Mouse (Mus musculus) kidney, embryonic 16.5 days (tissue): ENCODE data around the gene Cd79a. TPM values are rescaled to one million over a fixed set of nuclear protein-coding genes. Genes with fewer than 3 reads are reported as not detected.

Source experiments
- ATAC-seq: fragments of 200-750 bp; cut with Nextera tagmentation; 2 replicates; pipeline ENCODE4 v1.8.0; 2017; ENCODE audit warnings: moderate TSS enrichment; ENCODE audit not compliant: low FRiP score, low TSS enrichment
- H3K27ac ChIP-seq: fragments of 300-500 bp; sonication (generic); 2 replicates; pipeline ENCODE4 v1.5.1; 2014; ENCODE audit warnings: low read length
- H3K27me3 ChIP-seq: fragments of 300-500 bp; sonication (generic); 2 replicates; pipeline ENCODE4 v1.6.1; 2014; ENCODE audit warnings: low read length, control low read depth, mixed read lengths; ENCODE audit not compliant: insufficient read depth
- H3K36me3 ChIP-seq: fragments of 300-500 bp; sonication (generic); 2 replicates; pipeline ENCODE4 v1.6.1; 2014; ENCODE audit warnings: low read length, control low read depth, mixed read lengths; ENCODE audit not compliant: insufficient read depth
- H3K4me1 ChIP-seq: fragments of 300-500 bp; sonication (generic); 2 replicates; pipeline ENCODE4 v1.6.1; 2014; ENCODE audit warnings: low read length, control low read depth, mixed read lengths; ENCODE audit not compliant: insufficient read depth
- H3K4me2 ChIP-seq: fragments of 300-500 bp; sonication (generic); replicated peaks from 2 replicates; pipeline ENCODE4 v1.6.1; 2014; ENCODE audit warnings: low read depth, low read length
- H3K4me3 ChIP-seq: fragments of 300-500 bp; sonication (generic); 2 replicates; pipeline ENCODE4 v1.5.1; 2014; ENCODE audit warnings: mild to moderate bottlenecking, low read length
- H3K9ac ChIP-seq: fragments of 300-500 bp; sonication (generic); replicated peaks from 2 replicates; pipeline ENCODE4 v1.6.1; 2014; ENCODE audit warnings: low read length
- H3K9me3 ChIP-seq: fragments of 300-500 bp; sonication (generic); 2 replicates; pipeline ENCODE4 v1.6.1; 2016; ENCODE audit warnings: low read length, control low read depth
- WGBS: fragments of 180-500 bp; shearing (Covaris S2); extraction: QIAGEN DNeasy Blood & Tissue Kit; methylation state at CpG from one replicate; pipeline ENCODE4 v1.1.7; 2014; 5-methylcytosine and 5-hydroxymethylcytosine counted together
- polyA plus RNA-seq: library from polyadenylated mRNA; unstranded; fragments of >200 nt; fragmentation: Nextera tagmentation; extraction: Ambion mirVana; gene quantifications from 2 replicates; pipeline ENCODE4 v1.2.1, GENCODE M21; 2015

The Cd79a gene
- polyA plus RNA-seq: 1.8 and 2.0 TPM in 2 replicates

DNA sequence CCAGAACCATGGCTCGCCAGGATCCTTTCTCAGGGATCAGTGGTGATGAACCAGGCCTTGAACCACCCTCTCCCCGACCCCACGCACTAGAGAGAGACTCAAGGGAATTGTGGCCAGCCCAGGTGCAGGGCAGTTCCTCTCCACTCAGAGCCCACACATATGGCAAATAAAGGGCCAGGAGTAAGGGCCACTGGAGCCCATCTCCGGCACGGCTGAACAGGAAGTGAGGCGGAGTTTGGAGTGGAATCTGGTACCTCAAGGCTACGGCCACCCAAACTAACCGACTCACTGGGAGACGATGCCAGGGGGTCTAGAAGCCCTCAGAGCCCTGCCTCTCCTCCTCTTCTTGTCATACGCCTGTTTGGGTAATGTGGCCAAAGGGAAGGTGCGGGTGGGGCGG lies at the start of gene Cd79a:
Gene Cd79a, plus strand, starts transcription at position 158 of the 400 bp plus-strand sequence.
- Histone ChIP-seq H3K27me3 (no peaks in the 10 kb centered on the region), H3K36me3 (no peaks in the 10 kb centered on the region), H3K27ac (no peak within 1 kb of the TSS), H3K4me1 (peaks cover 4% of the 10 kb centered on the region; the same call in 1 of the 2 replicates), H3K4me3 (no peak within 1 kb of the TSS), H3K9me3 (no peaks in the 10 kb centered on the region), H3K4me2 (no peak within 1 kb of the TSS), H3K9ac (no peak within 1 kb of the TSS)
- ATAC-seq: no peak
- WGBS: 60% methylated on average over 12 of the region's 12 CpGs

DNA sequence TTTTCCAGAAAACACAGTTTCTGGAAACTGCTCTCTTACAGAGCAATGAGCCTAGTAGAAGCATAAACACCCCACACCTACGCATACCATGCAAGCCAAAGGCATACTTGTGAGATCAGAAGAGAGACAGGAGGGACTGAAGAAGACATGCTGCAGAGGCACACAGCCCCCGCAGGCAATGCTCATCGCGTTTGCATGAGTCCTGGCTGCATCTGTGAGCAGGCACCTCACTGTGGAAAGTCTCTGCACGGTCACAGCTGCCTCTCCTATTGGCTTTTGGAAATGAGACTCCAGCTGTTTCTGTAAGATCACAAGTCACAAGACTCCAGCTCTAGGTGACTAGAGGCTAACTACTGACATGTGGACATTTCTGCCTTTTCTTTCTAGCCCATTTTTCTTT lies 47.0 kb upstream of the Cd79a start:
- H3K4me1 ChIP-seq: peaks cover 9% of the 10 kb centered on the region; the same call in 1 of the 2 replicates
- no peak for ATAC-seq
- no peaks in the 10 kb centered on the region for H3K36me3 ChIP-seq
- no peak overlapping the region for H3K4me3 ChIP-seq
- 23% methylated on average over 5 of the region's 5 CpGs for WGBS
- no peak overlapping the region for H3K4me2 ChIP-seq
- H3K27me3 ChIP-seq: no peaks in the 10 kb centered on the region
- H3K9me3 ChIP-seq: no peaks in the 10 kb centered on the region
- H3K27ac ChIP-seq: no peak overlapping the region
- no peak overlapping the region for H3K9ac ChIP-seq

- Histone ChIP-seq H3K4me1 (peaks cover 9% of the 10 kb centered on the region; the same call in 1 of the 2 replicates), H3K36me3 (no peaks in the 10 kb centered on the region), H3K27me3 (no peaks in the 10 kb centered on the region), H3K4me3 (no peak overlapping the region), H3K27ac (no peak overlapping the region), H3K9me3 (no peaks in the 10 kb centered on the region), H3K9ac (no peak overlapping the region), H3K4me2 (no peak overlapping the region)
- WGBS: 36% methylated on average over 6 of the region's 6 CpGs
- ATAC-seq: 0 out of 2 replicates have a peak, but pooled peaks have one; percentile 23
These were observed 46.3 kb upstream of the Cd79a start for GRCm38 (mm10) chr7:24850899-24851303.

- H3K9me3 ChIP-seq: no peaks in the 10 kb centered on the region
- no peaks in the 10 kb centered on the region for H3K27me3 ChIP-seq
- no peak overlapping the region for H3K4me3 ChIP-seq
- H3K4me1 ChIP-seq: peaks cover 9% of the 10 kb centered on the region; the same call in 1 of the 2 replicates
- no peak for ATAC-seq
- WGBS: 74% methylated on average over 5 of the region's 5 CpGs
- no peak overlapping the region for H3K4me2 ChIP-seq
- H3K9ac ChIP-seq: no peak overlapping the region
- no peak overlapping the region for H3K27ac ChIP-seq
- no peaks in the 10 kb centered on the region for H3K36me3 ChIP-seq
These were observed 45.4 kb upstream of the Cd79a start for GRCm38 (mm10) chr7:24851596-24852325.

DNA sequence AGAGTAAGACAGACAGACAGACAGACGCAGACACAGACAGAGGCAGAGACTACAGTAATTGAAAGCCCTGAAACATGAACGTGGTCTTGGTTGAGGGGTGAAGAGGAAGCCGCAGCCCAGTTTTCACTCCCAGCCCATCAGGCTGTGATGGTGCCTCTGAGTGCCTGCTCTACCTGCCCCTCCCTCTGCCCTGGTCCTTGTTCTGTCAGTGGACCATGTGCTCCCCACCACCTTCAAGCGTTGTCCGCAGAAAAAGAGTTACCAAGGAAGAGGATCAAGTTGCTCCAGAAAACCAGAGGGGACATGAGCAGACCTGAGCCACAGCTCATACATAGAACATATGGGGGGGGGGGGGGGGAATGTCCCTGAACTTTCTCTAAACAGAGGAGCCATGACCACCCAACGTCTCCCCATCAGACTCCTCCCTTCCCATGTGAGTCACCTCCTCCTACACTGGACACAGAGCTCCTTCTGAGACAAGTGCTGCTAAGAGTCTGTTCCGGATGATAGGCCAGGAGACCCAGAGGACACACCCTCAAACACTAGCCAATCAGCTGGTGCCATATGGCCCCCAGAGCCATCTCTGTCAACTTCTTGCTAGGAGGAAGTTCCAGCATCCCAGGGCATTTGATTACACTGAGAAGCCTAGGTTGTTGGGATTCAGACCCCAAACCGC lies 44.5 kb upstream of the Cd79a start:
- H3K4me3 ChIP-seq: no peak overlapping the region
- H3K27me3 ChIP-seq: no peaks in the 10 kb centered on the region; the same call in 1 of the 2 replicates
- no peak overlapping the region for H3K4me2 ChIP-seq
- H3K27ac ChIP-seq: no peak overlapping the region
- WGBS: 64% methylated on average over 8 of the region's 8 CpGs
- peaks cover 9% of the 10 kb centered on the region; the same call in 1 of the 2 replicates for H3K4me1 ChIP-seq
- ATAC-seq: peak; percentile 65
- no peak overlapping the region for H3K9ac ChIP-seq
- H3K9me3 ChIP-seq: no peaks in the 10 kb centered on the region
- no peaks in the 10 kb centered on the region for H3K36me3 ChIP-seq

- Histone ChIP-seq H3K4me2 (no peak overlapping the region), H3K9ac (no peak overlapping the region), H3K36me3 (no peaks in the 10 kb centered on the region), H3K9me3 (no peaks in the 10 kb centered on the region), H3K4me1 (peaks cover 9% of the 10 kb centered on the region; the same call in 1 of the 2 replicates), H3K4me3 (no peak overlapping the region), H3K27ac (no peak overlapping the region), H3K27me3 (no peaks in the 10 kb centered on the region; the same call in 1 of the 2 replicates)
- ATAC-seq: no peak; the same call in 1 of the 2 replicates
These were observed 44.0 kb upstream of the Cd79a start for GRCm38 (mm10) chr7:24853233-24853563.

- whole genome bisulfite sequencing: 20% methylated on average over 7 of the region's 7 CpGs
- Histone ChIP-seq H3K4me1 (peaks cover 9% of the 10 kb centered on the region; the same call in 1 of the 2 replicates), H3K27me3 (no peaks in the 10 kb centered on the region; the same call in 1 of the 2 replicates), H3K9ac (0 out of 2 replicates have a peak overlapping the region, but pooled peaks have one; percentile 4), H3K4me2 (no peak overlapping the region), H3K9me3 (no peaks in the 10 kb centered on the region), H3K4me3 (no peak overlapping the region), H3K27ac (no peak overlapping the region), H3K36me3 (no peaks in the 10 kb centered on the region)
- peak; percentile 26; the same call in 1 of the 2 replicates for ATAC-seq
These were observed 43.5 kb upstream of the Cd79a start for GRCm38 (mm10) chr7:24853695-24854094.

GRCm38 (mm10) chr7:24856460-24857120 lies 40.6 kb upstream of the Cd79a start:
- WGBS: 52% methylated on average over 6 of the region's 6 CpGs
- H3K4me1 ChIP-seq: peaks cover 6% of the 10 kb centered on the region; the same call in 1 of the 2 replicates
- no peak for ATAC-seq
- no peak overlapping the region for H3K9ac ChIP-seq
- no peaks in the 10 kb centered on the region for H3K9me3 ChIP-seq
- no peak overlapping the region for H3K4me2 ChIP-seq
- no peak overlapping the region for H3K4me3 ChIP-seq
- no peaks in the 10 kb centered on the region; the same call in 1 of the 2 replicates for H3K27me3 ChIP-seq
- H3K36me3 ChIP-seq: no peaks in the 10 kb centered on the region
- no peak overlapping the region for H3K27ac ChIP-seq

- no peak overlapping the region for H3K4me2 ChIP-seq
- no peaks in the 10 kb centered on the region for H3K9me3 ChIP-seq
- H3K36me3 ChIP-seq: no peaks in the 10 kb centered on the region
- 65% methylated on average over 5 of the region's 5 CpGs for WGBS
- H3K27me3 ChIP-seq: no peaks in the 10 kb centered on the region; the same call in 1 of the 2 replicates
- H3K9ac ChIP-seq: no peak overlapping the region
- no peak overlapping the region for H3K27ac ChIP-seq
- no peaks in the 10 kb centered on the region for H3K4me1 ChIP-seq
- no peak for ATAC-seq
- no peak overlapping the region for H3K4me3 ChIP-seq
These were observed 37.9 kb upstream of the Cd79a start for GRCm38 (mm10) chr7:24859234-24859633.
